Mouse (Mus musculus) lung, postnatal 0 days (tissue): ENCODE results near the gene Ahdc1.
A peak's percentile ranks its signal among the peaks of the same experiment; 100 is the strongest.

Experiments
- CTCF ChIP-seq: IDR thresholded peaks from 2 replicates; pipeline ENCODE4 v1.5.1; 2016; ENCODE audit warnings: antibody characterized with exemption, mild to moderate bottlenecking
- EP300 ChIP-seq: IDR thresholded peaks from 2 replicates; pipeline ENCODE4 v1.6.1; 2016; ENCODE audit warnings: antibody characterized with exemption, mild to moderate bottlenecking, control low read depth

DNA sequence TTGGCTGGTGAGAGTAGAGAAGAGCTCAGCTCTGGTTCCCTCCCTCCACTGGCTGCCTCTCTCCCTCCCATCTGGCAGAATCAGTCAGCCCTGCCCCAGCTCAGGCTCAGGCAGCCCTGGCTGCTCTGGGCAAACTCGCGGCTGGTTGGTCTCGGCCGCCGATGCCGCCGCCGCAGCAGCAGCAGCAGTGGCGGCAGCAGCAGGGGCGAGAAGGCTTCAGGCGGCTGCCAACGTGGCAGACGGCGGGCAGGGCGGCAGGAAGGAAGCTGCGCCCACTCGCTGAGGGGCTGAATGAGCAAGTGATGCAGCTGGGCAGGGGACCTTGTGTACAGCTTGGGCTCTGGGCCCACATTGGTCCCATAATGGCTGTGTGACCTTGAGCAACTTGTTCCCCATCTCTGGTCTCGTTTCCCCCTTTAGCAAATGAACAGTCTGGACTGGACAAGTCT lies 81.4 kb downstream of the Ahdc1 start:
- TF ChIP-seq CTCF: peak; percentile 24; the same call in 1 of the 2 replicates
- TF ChIP-seq EP300: no peak
